Comparison of ENCODE assay signal across 24 mouse cellular contexts in genomic region chr4:152995052-152995595, GRCm38 (mm10).
DNase-seq lines count a peak whose midpoint lies in the region.
"Had no signal": no experiment of that assay in that cellular context is flagged by ENCODE, and none has a peak within 500 bp of the region (broad histone marks: within the 10 kb centered on the region; RNA-seq: fewer than 3 reads in every experiment).

No protein-coding gene starts in this region.

- peaks cover 13% of the 10 kb centered on the region; the same call in 1 of the 2 replicates for H3K27me3 ChIP-seq in hindbrain, embryonic 10.5 days (ENCODE audit: insufficient read depth, poor library complexity, severe bottlenecking)
- H3K27me3 ChIP-seq: liver, embryonic 13.5 days; midbrain, embryonic 15.5 days had no signal

- peak; percentile 11 for DNase-seq in heart, adult 8-10 months (ENCODE audit: low spot score)
- DNase-seq in heart, adult 11 months = no peak
- DNase-seq in kidney, adult 18-20 months = peak; percentile 54
- peak; percentile 48 to 68 for DNase-seq in kidney, adult 8-10 months
- peak; percentile 76 for DNase-seq in kidney, postnatal 10 days
- no peak for DNase-seq in adrenal gland, adult 2 months
- no peak for DNase-seq in lung, postnatal 25 days (ENCODE audit: low spot score)
- no peak for DNase-seq in hindbrain, embryonic 10.5 days (ENCODE audit: low spot score)
- DNase-seq: adrenal gland, postnatal 10 days; cerebellum, adult 8-10 months; gastrocnemius, postnatal 36 days; liver, embryonic 13.5 days; lung, embryonic 14.5 days; lung, postnatal 4 days; retina, postnatal 1 day; right cerebral cortex, postnatal 25 days; thymus, postnatal 14 days had no signal

- 69% methylated on average over 5 of the region's 5 CpGs for WGBS in hindbrain, embryonic 10.5 days

- H3K9me3 ChIP-seq in hindbrain, embryonic 10.5 days = no peaks in the 10 kb centered on the region
- H3K9me3 ChIP-seq: embryonic facial prominence, embryonic 12.5 days; forebrain, embryonic 12.5 days; heart, embryonic 12.5 days; limb, embryonic 12.5 days; midbrain, embryonic 15.5 days; neural tube, embryonic 12.5 days had no signal

- H3K36me3 ChIP-seq in hindbrain, embryonic 10.5 days = no peaks in the 10 kb centered on the region
- H3K36me3 ChIP-seq: embryonic facial prominence, embryonic 12.5 days; forebrain, embryonic 12.5 days; heart, embryonic 12.5 days; limb, embryonic 12.5 days; liver, embryonic 13.5 days; midbrain, embryonic 15.5 days; neural tube, embryonic 12.5 days had no signal

- H3K4me3 ChIP-seq in hindbrain, embryonic 10.5 days = no peak overlapping the region
- H3K4me3 ChIP-seq: embryonic facial prominence, embryonic 12.5 days; erythroblast, embryonic 14.5 days; forebrain, embryonic 12.5 days; heart, embryonic 12.5 days; limb, embryonic 12.5 days; liver, embryonic 13.5 days; midbrain, embryonic 15.5 days; neural tube, embryonic 12.5 days had no signal

- H3K4me1 ChIP-seq in hindbrain, embryonic 10.5 days (replicated peaks) = peaks cover 21% of the 10 kb centered on the region
- H3K4me1 ChIP-seq: embryonic facial prominence, embryonic 12.5 days; heart, embryonic 12.5 days; limb, embryonic 12.5 days; liver, embryonic 13.5 days had no signal

- no peak overlapping the region; the same call in 1 of the 2 replicates for H3K27ac ChIP-seq in hindbrain, embryonic 10.5 days
- H3K27ac ChIP-seq: embryonic facial prominence, embryonic 12.5 days; forebrain, embryonic 12.5 days; limb, embryonic 12.5 days; liver, embryonic 13.5 days; midbrain, embryonic 15.5 days; neural tube, embryonic 12.5 days had no signal

Comparison
In these comparisons a context has a peak if more than half of its experiments do, and no peak if none do; other contexts are left out.
1. DNase-seq: peak in heart, adult 8-10 months (single experiment), kidney, adult 18-20 months (single experiment), kidney, adult 8-10 months (2 of 2) and kidney, postnatal 10 days (single experiment); none in heart, adult 11 months (single experiment), adrenal gland, adult 2 months (single experiment), lung, postnatal 25 days (single experiment) and hindbrain, embryonic 10.5 days (single experiment).